Mouse (Mus musculus) E14TG2a.4 (cell line): ENCODE data around the gene Topbp1.

Experiments
- CTCF ChIP-seq: conservative IDR thresholded peaks from 2 replicates; pipeline ENCODE4 v1.5.1; 2014; ENCODE audit warnings: low read length
- POU5F1 ChIP-seq: IDR thresholded peaks from 2 replicates; pipeline ENCODE4 v1.6.1; 2014; ENCODE audit warnings: low read length, borderline replicate concordance

GRCm38 (mm10) chr9:103309832-103310231 is 4.8 kb downstream of the Topbp1 start:
- TF ChIP-seq CTCF (no peak), POU5F1 (no peak)
